Mouse (Mus musculus) neural tube, embryonic 11.5 days (tissue): ENCODE results near the gene Psmd3. TPM values are rescaled to one million over a fixed set of nuclear protein-coding genes. Genes with fewer than 3 reads are reported as not detected.
"Not testable (repeated sequence)": the region's sequence is repeated elsewhere in the genome, so short reads cannot be mapped to it uniquely, and the experiment has no call there.

Source experiments
- ATAC-seq: fragments of 200-750 bp; cut with Nextera tagmentation; 2 replicates; pipeline ENCODE4 v1.8.0; 2017; ENCODE audit warnings: moderate number of reproducible peaks, mild to moderate bottlenecking, moderate TSS enrichment, moderate library complexity; ENCODE audit not compliant: insufficient read depth, low FRiP score, low TSS enrichment
- DNase-seq: peaks from one replicate; pipeline ENCODE4 v3.0.0-alpha.2; 2015; ENCODE audit warnings: low spot score
- H3K27ac ChIP-seq: fragments of 300-500 bp; sonication (generic); 2 replicates; pipeline ENCODE4 v1.5.1; 2014; ENCODE audit warnings: low read depth, mild to moderate bottlenecking, low read length
- H3K27me3 ChIP-seq: fragments of 300-500 bp; sonication (generic); 2 replicates; pipeline ENCODE4 v1.6.1; 2014; ENCODE audit warnings: mild to moderate bottlenecking, low read length, mixed read lengths; ENCODE audit not compliant: control insufficient read depth, insufficient read depth
- H3K36me3 ChIP-seq: fragments of 300-500 bp; sonication (generic); 2 replicates; pipeline ENCODE4 v1.6.1; 2014; ENCODE audit warnings: mild to moderate bottlenecking, low read length, moderate library complexity, mixed read lengths; ENCODE audit not compliant: control insufficient read depth, insufficient read depth
- H3K4me1 ChIP-seq: fragments of 300-500 bp; sonication (generic); 2 replicates; pipeline ENCODE4 v1.6.1; 2014; ENCODE audit warnings: low read length, mixed read lengths; ENCODE audit not compliant: control insufficient read depth, insufficient read depth
- H3K4me2 ChIP-seq: fragments of 300-500 bp; sonication (generic); 2 replicates; pipeline ENCODE4 v1.6.1; 2014; ENCODE audit warnings: low read depth, mild to moderate bottlenecking, moderate library complexity
- H3K4me3 ChIP-seq: fragments of 300-500 bp; sonication (generic); 2 replicates; pipeline ENCODE4 v1.5.1; 2014; ENCODE audit warnings: low read depth, low read length
- H3K9ac ChIP-seq: fragments of 300-500 bp; sonication (generic); 2 replicates; pipeline ENCODE4 v1.6.1; 2014; ENCODE audit warnings: mild to moderate bottlenecking, low read length
- H3K9me3 ChIP-seq: fragments of 300-500 bp; sonication (generic); 2 replicates; pipeline ENCODE4 v1.6.1; 2016; ENCODE audit warnings: low read length; ENCODE audit not compliant: control insufficient read depth
- WGBS: fragments of 180-500 bp; shearing (Covaris S2); extraction: QIAGEN DNeasy Blood & Tissue Kit; methylation state at CpG from one replicate; pipeline ENCODE4 v1.1.7; 2014; 5-methylcytosine and 5-hydroxymethylcytosine counted together
- polyA plus RNA-seq: library from polyadenylated mRNA; unstranded; fragments of >200 nt; fragmentation: Nextera tagmentation; extraction: Ambion mirVana; gene quantifications from 2 replicates; pipeline ENCODE4 v1.2.1, GENCODE M21; 2014

The Psmd3 gene
- 172 TPM in 2 replicates for polyA plus RNA-seq

GRCm38 (mm10) chr11:98681786-98682745 is at the start of gene Psmd3:
Gene Psmd3, plus strand, starts transcription at chr11:98682554.
- H3K4me1 ChIP-seq: peaks cover 5% of the 10 kb centered on the region
- H3K27ac ChIP-seq: peak within 1 kb of the TSS; percentile 67; the same call in 1 of the 2 replicates
- H3K9me3 ChIP-seq: no peaks in the 10 kb centered on the region
- no peaks in the 10 kb centered on the region for H3K27me3 ChIP-seq
- peaks cover 8% of the 10 kb centered on the region for H3K36me3 ChIP-seq
- peak within 1 kb of the TSS; percentile 61 for H3K4me2 ChIP-seq
- DNase-seq (peak; percentile 97), ATAC-seq (peak; percentile 95)
- H3K4me3 ChIP-seq: peak within 1 kb of the TSS; percentile 88
- WGBS: 6% methylated on average over 45 of the region's 45 CpGs
- peak within 1 kb of the TSS; percentile 98 for H3K9ac ChIP-seq

- not testable (repeated sequence) for H3K4me2 ChIP-seq, H3K27me3 ChIP-seq, H3K27ac ChIP-seq, H3K9ac ChIP-seq, DNase-seq, H3K36me3 ChIP-seq, H3K4me1 ChIP-seq, H3K4me3 ChIP-seq, ATAC-seq, H3K9me3 ChIP-seq
- WGBS: 38% methylated on average over 10 of the region's 10 CpGs
Measured at GRCm38 (mm10) chr11:98635312-98635970, 46.9 kb upstream of the Psmd3 start.

GRCm38 (mm10) chr11:98637501-98637900 is 44.9 kb upstream of the Psmd3 start:
- Histone ChIP-seq H3K36me3 (no peaks in the 10 kb centered on the region), H3K9ac (no peak overlapping the region)
- WGBS: 95% methylated on average over 1 of the region's 1 CpGs

GRCm38 (mm10) chr11:98640091-98640490 is 42.3 kb upstream of the Psmd3 start:
- Histone ChIP-seq H3K9me3 (no peaks in the 10 kb centered on the region), H3K4me2 (no peak overlapping the region), H3K27me3 (no peaks in the 10 kb centered on the region), H3K9ac (no peak overlapping the region), H3K27ac (no peak overlapping the region), H3K4me3 (no peak overlapping the region), H3K36me3 (no peaks in the 10 kb centered on the region), H3K4me1 (no peaks in the 10 kb centered on the region)
- DNase-seq: no peak
- WGBS: 66% methylated on average over 5 of the region's 5 CpGs
- no peak for ATAC-seq

More at GRCm38 (mm10) chr11:98637501-98637900, 44.9 kb upstream of the Psmd3 start:
- Histone ChIP-seq H3K4me1 (no peaks in the 10 kb centered on the region), H3K27ac (no peak overlapping the region), H3K9me3 (no peaks in the 10 kb centered on the region), H3K4me2 (no peak overlapping the region), H3K27me3 (no peaks in the 10 kb centered on the region), H3K4me3 (no peak overlapping the region)
- DNase-seq (no peak), ATAC-seq (no peak)

- H3K27me3 ChIP-seq: no peaks in the 10 kb centered on the region
- DNase-seq: no peak
- H3K9ac ChIP-seq: no peak overlapping the region
- H3K4me2 ChIP-seq: no peak overlapping the region
- no peaks in the 10 kb centered on the region for H3K36me3 ChIP-seq
- 84% methylated on average over 3 of the region's 3 CpGs for WGBS
- H3K9me3 ChIP-seq: no peaks in the 10 kb centered on the region
- no peaks in the 10 kb centered on the region for H3K4me1 ChIP-seq
- ATAC-seq: no peak
- H3K27ac ChIP-seq: no peak overlapping the region
- H3K4me3 ChIP-seq: no peak overlapping the region
Measured at GRCm38 (mm10) chr11:98644757-98645156, 37.6 kb upstream of the Psmd3 start.

GRCm38 (mm10) chr11:98645946-98646345 is 36.4 kb upstream of the Psmd3 start:
- no peak overlapping the region for H3K4me3 ChIP-seq
- 83% methylated on average over 2 of the region's 2 CpGs for WGBS
- no peaks in the 10 kb centered on the region for H3K27me3 ChIP-seq
- no peak for ATAC-seq
- DNase-seq: no peak
- no peak overlapping the region for H3K9ac ChIP-seq
- H3K4me2 ChIP-seq: no peak overlapping the region
- H3K27ac ChIP-seq: no peak overlapping the region
- no peaks in the 10 kb centered on the region for H3K4me1 ChIP-seq
- no peaks in the 10 kb centered on the region for H3K36me3 ChIP-seq
- no peaks in the 10 kb centered on the region for H3K9me3 ChIP-seq

- Histone ChIP-seq H3K27me3 (no peaks in the 10 kb centered on the region), H3K4me2 (no peak within 1 kb of the TSS), H3K4me3 (no peak within 1 kb of the TSS), H3K36me3 (no peaks in the 10 kb centered on the region), H3K4me1 (no peaks in the 10 kb centered on the region), H3K9me3 (no peaks in the 10 kb centered on the region), H3K27ac (no peak within 1 kb of the TSS), H3K9ac (no peak within 1 kb of the TSS)
- ATAC-seq (no peak), DNase-seq (no peak)
- 70% methylated on average over 2 of the region's 2 CpGs for WGBS
Measured at GRCm38 (mm10) chr11:98646459-98646858, 35.9 kb upstream of the Psmd3 start, which contains the start of gene Gsdma2. Gene Gsdma2, plus strand, starts transcription at chr11:98646759.

GRCm38 (mm10) chr11:98655076-98655475 is 27.3 kb upstream of the Psmd3 start:
- H3K27me3 ChIP-seq, H3K9ac ChIP-seq, H3K4me1 ChIP-seq, H3K36me3 ChIP-seq, H3K9me3 ChIP-seq, H3K27ac ChIP-seq, ATAC-seq, H3K4me3 ChIP-seq, H3K4me2 ChIP-seq: not testable (repeated sequence)
- peak; percentile 50 for DNase-seq
- 13% methylated on average over 7 of the region's 7 CpGs for WGBS
